Mouse (Mus musculus) myocyte (in vitro differentiated cells): ENCODE data around the gene Ccdc155. TPM values are rescaled to one million over a fixed set of nuclear protein-coding genes. Genes with fewer than 3 reads are reported as not detected.
A peak's percentile ranks its signal among the peaks of the same experiment; 100 is the strongest.

ENCODE experiments used
- H3K27me3 ChIP-seq: one replicate; pipeline ENCODE4 v1.6.1; 2011; ENCODE audit not compliant: control insufficient read depth, insufficient read depth, insufficient read length
- H3K36me3 ChIP-seq: one replicate; pipeline ENCODE4 v1.6.1; 2011; ENCODE audit not compliant: control insufficient read depth, insufficient read depth
- H3K4me2 ChIP-seq: one replicate; pipeline ENCODE4 v1.6.1; 2011; ENCODE audit warnings: low read depth, control low read depth
- H3K4me3 ChIP-seq: one replicate; pipeline ENCODE4 v1.5.1; 2011; ENCODE audit warnings: mild to moderate bottlenecking, control low read depth, moderate library complexity
- H3K79me2 ChIP-seq: one replicate; pipeline ENCODE4 v1.6.1; 2011; ENCODE audit not compliant: control insufficient read depth, insufficient read depth
- H3ac ChIP-seq: one replicate; pipeline ENCODE4 v1.6.1; 2011; ENCODE audit not compliant: control insufficient read depth, insufficient read length
- CEBPB ChIP-seq: IDR thresholded peaks from 2 replicates; pipeline ENCODE4 v1.6.1; 2011; ENCODE audit warnings: mild to moderate bottlenecking, moderate library complexity; ENCODE audit not compliant: poor library complexity, insufficient read depth, severe bottlenecking
- E2F4 ChIP-seq: IDR thresholded peaks from one replicate; pipeline ENCODE4 v1.6.1; 2011; ENCODE audit warnings: mild to moderate bottlenecking, control low read depth, moderate library complexity; ENCODE audit not compliant: insufficient read depth
- MAX ChIP-seq: IDR thresholded peaks from one replicate; pipeline ENCODE4 v1.6.1; 2011; ENCODE audit warnings: low read depth, mild to moderate bottlenecking, control low read depth
- MYOD1 ChIP-seq, 3 experiments: IDR thresholded peaks; one replicate each; pipeline ENCODE4 v1.6.1; 2011; ENCODE audit warnings: control low read depth in 2 of 3, low read depth in 2 of 3, mild to moderate bottlenecking in 2 of 3, moderate library complexity in 1 of 3; ENCODE audit not compliant: insufficient read length in 2 of 3, control insufficient read depth in 1 of 3
- MYOG ChIP-seq, 3 experiments: IDR thresholded peaks; one replicate each; pipeline ENCODE4 v1.6.1; 2011; ENCODE audit warnings: control low read depth in 2 of 3, low read depth in 2 of 3, mild to moderate bottlenecking in 2 of 3; ENCODE audit not compliant: insufficient read length in 2 of 3, control insufficient read depth in 1 of 3, insufficient read depth in 1 of 3
- POLR2A ChIP-seq: IDR thresholded peaks from one replicate; pipeline ENCODE4 v1.6.1; 2011; ENCODE audit warnings: low read depth, mild to moderate bottlenecking, control low read depth, moderate library complexity; ENCODE audit not compliant: insufficient read length
- POLR2AphosphoS2 ChIP-seq: IDR thresholded peaks from one replicate; pipeline ENCODE4 v1.6.1; 2011; ENCODE audit warnings: low read depth, control low read depth; ENCODE audit not compliant: insufficient read length
- REST ChIP-seq: IDR thresholded peaks from one replicate; pipeline ENCODE4 v1.6.1; 2011; ENCODE audit warnings: mild to moderate bottlenecking, control low read depth, moderate library complexity; ENCODE audit not compliant: insufficient read depth, insufficient read length
- SRF ChIP-seq: IDR thresholded peaks from one replicate; pipeline ENCODE4 v1.6.1; 2011; ENCODE audit warnings: low read depth; ENCODE audit not compliant: control insufficient read depth, insufficient read length
- TCF12 ChIP-seq: IDR thresholded peaks from one replicate; pipeline ENCODE4 v1.6.1; 2011; ENCODE audit warnings: mild to moderate bottlenecking, control low read depth; ENCODE audit not compliant: poor library complexity, insufficient read depth, severe bottlenecking
- TCF3 ChIP-seq: IDR thresholded peaks from one replicate; pipeline ENCODE4 v1.6.1; 2011; ENCODE audit warnings: low read depth, control low read depth; ENCODE audit not compliant: insufficient read length
- USF1 ChIP-seq: IDR thresholded peaks from one replicate; pipeline ENCODE4 v1.6.1; 2011; ENCODE audit warnings: low read depth, mild to moderate bottlenecking, control low read depth, moderate library complexity
- polyA plus RNA-seq: library from polyadenylated mRNA; unstranded; fragments of >200 nt; fragmentation: generic; extraction: Trizol; gene quantifications from one replicate; pipeline ENCODE4 v1.2.1, GENCODE M21; 2012; ENCODE audit warnings: missing spikeins

The Ccdc155 gene
- polyA plus RNA-seq, 1 experiment, result 2.2 TPM

- Histone ChIP-seq H3K27me3 (peaks cover 55% of the 10 kb centered on the region), H3K36me3 (no peaks in the 10 kb centered on the region), H3K4me2 (no peak overlapping the region), H3K79me2 (no peaks in the 10 kb centered on the region), H3K4me3 (no peak overlapping the region), H3ac (no peak overlapping the region)
- no peak for TF ChIP-seq MYOG (IDR thresholded peaks at IDR 0.05; ENCODE audit: control insufficient read depth in 1 of 3, insufficient read depth in 1 of 3, insufficient read length in 2 of 3, low read depth in 2 of 3)
- TF ChIP-seq CEBPB, result no peak
- no peak for TF ChIP-seq TCF12
- no peak for TF ChIP-seq MYOD1 (IDR thresholded peaks at IDR 0.05; ENCODE audit: control insufficient read depth in 1 of 3, insufficient read length in 2 of 3, low read depth in 2 of 3)
- no peak for TF ChIP-seq POLR2AphosphoS2
- no peak for TF ChIP-seq TCF3
- TF ChIP-seq MAX, result no peak
- no peak for TF ChIP-seq USF1
- TF ChIP-seq SRF, result no peak
- no peak for TF ChIP-seq POLR2A
- no peak for TF ChIP-seq REST
- TF ChIP-seq E2F4, result no peak
Observed at GRCm38 (mm10) chr7:45164833-45165232, 39.9 kb downstream of the Ccdc155 start.

GRCm38 (mm10) chr7:45163735-45164490 is 40.8 kb downstream of the Ccdc155 start, which contains the start of gene Slc17a7:
Gene Slc17a7, plus strand, starts transcription at chr7:45163949.
- Histone ChIP-seq H3ac (no peak within 1 kb of the TSS), H3K4me2 (peak within 1 kb of the TSS; percentile 27), H3K36me3 (no peaks in the 10 kb centered on the region), H3K79me2 (no peaks in the 10 kb centered on the region), H3K4me3 (no peak within 1 kb of the TSS), H3K27me3 (peaks cover 54% of the 10 kb centered on the region)
- TF ChIP-seq MYOD1 (IDR thresholded peaks at IDR 0.05; ENCODE audit: control insufficient read depth in 1 of 3, insufficient read length in 2 of 3, low read depth in 2 of 3) (no peak), POLR2AphosphoS2 (no peak), TCF12 (no peak), CEBPB (no peak), TCF3 (no peak), USF1 (no peak), REST (no peak), POLR2A (no peak), SRF (no peak), E2F4 (no peak), MYOG (IDR thresholded peaks at IDR 0.05; ENCODE audit: control insufficient read depth in 1 of 3, insufficient read depth in 1 of 3, insufficient read length in 2 of 3, low read depth in 2 of 3) (no peak), MAX (no peak)

DNA sequence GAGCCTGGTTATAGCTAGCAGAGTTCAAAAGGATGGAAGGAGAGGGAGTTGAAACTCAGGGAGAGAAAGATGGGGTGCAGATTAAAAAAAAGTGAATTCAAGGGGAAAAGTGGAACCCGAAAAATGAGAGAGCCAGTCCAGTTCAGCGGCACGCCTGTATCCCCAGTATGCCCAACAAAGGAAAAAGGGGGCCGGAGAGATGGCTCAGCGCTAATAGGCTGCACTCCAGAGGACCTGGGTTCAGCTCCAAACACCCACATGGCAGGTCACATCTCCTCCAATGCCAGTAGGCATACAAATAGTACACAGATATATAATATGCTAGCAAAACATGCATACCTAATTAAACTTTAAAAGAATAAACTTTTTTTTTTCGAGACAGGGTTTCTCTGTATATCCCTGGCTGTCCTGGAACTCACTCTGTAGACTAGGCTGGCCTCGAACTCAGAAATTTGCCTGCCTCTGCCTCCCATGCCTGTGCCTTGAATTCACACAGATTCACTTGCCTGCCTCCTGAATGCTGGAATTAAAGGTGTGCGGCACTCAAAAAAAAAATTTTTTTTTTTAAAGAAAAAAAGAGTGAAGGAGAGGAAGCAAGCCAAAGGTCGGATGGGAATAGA is 41.6 kb downstream of the Ccdc155 start:
- no peaks in the 10 kb centered on the region for H3K36me3 ChIP-seq
- no peak overlapping the region for H3K4me2 ChIP-seq
- no peaks in the 10 kb centered on the region for H3K79me2 ChIP-seq
- H3K27me3 ChIP-seq, result peaks cover 46% of the 10 kb centered on the region
- no peak overlapping the region for H3K4me3 ChIP-seq
- TF ChIP-seq MAX (no peak), TCF3 (no peak), TCF12 (no peak), REST (no peak), USF1 (no peak), POLR2A (no peak), MYOD1 (IDR thresholded peaks at IDR 0.05; ENCODE audit: control insufficient read depth in 1 of 3, insufficient read length in 2 of 3, low read depth in 2 of 3) (no peak), SRF (no peak), MYOG (IDR thresholded peaks at IDR 0.05; ENCODE audit: control insufficient read depth in 1 of 3, insufficient read depth in 1 of 3, insufficient read length in 2 of 3, low read depth in 2 of 3) (no peak), POLR2AphosphoS2 (no peak), E2F4 (no peak), CEBPB (no peak)
- no peak overlapping the region for H3ac ChIP-seq

GRCm38 (mm10) chr7:45162551-45162950 is 42.1 kb downstream of the Ccdc155 start:
- Histone ChIP-seq H3K4me3 (no peak overlapping the region), H3K36me3 (no peaks in the 10 kb centered on the region)

More at GRCm38 (mm10) chr7:45162551-45162950, 42.1 kb downstream of the Ccdc155 start:
- Histone ChIP-seq H3K4me2 (peak overlapping the region; percentile 70), H3ac (no peak overlapping the region), H3K79me2 (no peaks in the 10 kb centered on the region), H3K27me3 (peaks cover 40% of the 10 kb centered on the region)
- TF ChIP-seq POLR2AphosphoS2, result no peak
- TF ChIP-seq MYOG (IDR thresholded peaks at IDR 0.05; ENCODE audit: control insufficient read depth in 1 of 3, insufficient read depth in 1 of 3, insufficient read length in 2 of 3, low read depth in 2 of 3), result no peak
- no peak for TF ChIP-seq MAX
- TF ChIP-seq E2F4, result no peak
- TF ChIP-seq MYOD1 (IDR thresholded peaks at IDR 0.05; ENCODE audit: control insufficient read depth in 1 of 3, insufficient read length in 2 of 3, low read depth in 2 of 3), result no peak
- no peak for TF ChIP-seq POLR2A
- TF ChIP-seq SRF, result no peak
